Mouse (Mus musculus): Measurements from ENCODE around the gene Esrrg.

DNA sequence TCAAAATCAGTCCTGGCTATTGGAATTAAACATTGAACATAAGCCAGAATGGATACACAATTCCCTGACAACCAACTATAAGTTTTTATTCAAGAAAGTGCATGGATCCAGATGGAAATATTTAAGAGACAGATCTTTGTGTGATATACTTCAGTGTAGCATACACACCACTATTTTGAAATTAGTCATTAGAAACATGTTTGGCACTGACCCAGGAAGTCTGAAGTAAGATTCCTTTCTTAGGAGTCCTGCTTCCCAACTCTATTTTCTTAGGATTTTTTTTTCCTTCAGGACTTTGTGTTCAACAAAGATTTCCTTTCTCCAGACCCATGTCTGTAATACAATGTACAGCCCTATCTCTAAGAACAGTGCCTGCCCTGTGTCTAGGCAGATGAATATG lies 630.0 kb downstream of the Esrrg start:
- no peak for TF ChIP-seq CTCF (conservative IDR thresholded peaks at IDR 0.05; ENCODE audit: low read length)
- no peak for TF ChIP-seq NANOG (IDR thresholded peaks at IDR 0.05; ENCODE audit: borderline replicate concordance, low read length)

All from E14TG2a.4 (cell line).